Mouse (Mus musculus) embryonic facial prominence, embryonic 14.5 days (tissue): ENCODE data around the gene Ablim1. TPM values are rescaled to one million over a fixed set of nuclear protein-coding genes. Genes with fewer than 3 reads are reported as not detected.

Source experiments
- ATAC-seq: fragments of 200-750 bp; cut with Nextera tagmentation; 2 replicates; pipeline ENCODE4 v1.8.0; 2017; ENCODE audit warnings: low read depth, moderate number of reproducible peaks, moderate TSS enrichment
- DNase-seq: peaks from one replicate; pipeline ENCODE4 v3.0.0-alpha.2; 2015; ENCODE audit warnings: low spot score
- H3K27ac ChIP-seq: fragments of 300-500 bp; sonication (generic); replicated peaks from 2 replicates; pipeline ENCODE4 v1.5.1; 2014; ENCODE audit warnings: low read depth, mild to moderate bottlenecking, low read length, moderate library complexity
- H3K27me3 ChIP-seq: fragments of 300-500 bp; sonication (generic); replicated peaks from 2 replicates; pipeline ENCODE4 v1.6.1; 2014; ENCODE audit warnings: low read length; ENCODE audit not compliant: control insufficient read depth, insufficient read depth
- H3K36me3 ChIP-seq: fragments of 300-500 bp; sonication (generic); 2 replicates; pipeline ENCODE4 v1.6.1; 2014; ENCODE audit warnings: low read length, mixed read lengths; ENCODE audit not compliant: control insufficient read depth, insufficient read depth
- H3K4me1 ChIP-seq: fragments of 300-500 bp; sonication (generic); 2 replicates; pipeline ENCODE4 v1.6.1; 2014; ENCODE audit warnings: antibody characterized with exemption, low read length; ENCODE audit not compliant: control insufficient read depth, insufficient read depth
- H3K4me2 ChIP-seq: fragments of 300-500 bp; sonication (generic); 2 replicates; pipeline ENCODE4 v1.6.1; 2014; ENCODE audit warnings: low read depth, mild to moderate bottlenecking, low read length, moderate library complexity, mixed read lengths
- H3K4me3 ChIP-seq: fragments of 300-500 bp; sonication (generic); 2 replicates; pipeline ENCODE4 v1.5.1; 2014; ENCODE audit warnings: low read depth, mild to moderate bottlenecking, low read length
- H3K9ac ChIP-seq: fragments of 300-500 bp; sonication (generic); 2 replicates; pipeline ENCODE4 v1.6.1; 2014; ENCODE audit warnings: low read depth, mild to moderate bottlenecking, low read length, moderate library complexity, mixed read lengths
- H3K9me3 ChIP-seq: fragments of 300-500 bp; sonication (generic); 2 replicates; pipeline ENCODE4 v1.6.1; 2016; ENCODE audit warnings: low read length; ENCODE audit not compliant: control insufficient read depth
- WGBS: fragments of 180-500 bp; shearing (Covaris S2); extraction: QIAGEN DNeasy Blood & Tissue Kit; methylation state at CpG from one replicate; pipeline ENCODE4 v1.1.7; 2014; 5-methylcytosine and 5-hydroxymethylcytosine counted together
- polyA plus RNA-seq: library from polyadenylated mRNA; unstranded; fragments of >200 nt; fragmentation: Nextera tagmentation; extraction: Ambion mirVana; gene quantifications from 2 replicates; pipeline ENCODE4 v1.2.1, GENCODE M21; 2014

The Ablim1 gene
- polyA plus RNA-seq, 1 experiment from 2014 or later = 49.3 TPM

DNA sequence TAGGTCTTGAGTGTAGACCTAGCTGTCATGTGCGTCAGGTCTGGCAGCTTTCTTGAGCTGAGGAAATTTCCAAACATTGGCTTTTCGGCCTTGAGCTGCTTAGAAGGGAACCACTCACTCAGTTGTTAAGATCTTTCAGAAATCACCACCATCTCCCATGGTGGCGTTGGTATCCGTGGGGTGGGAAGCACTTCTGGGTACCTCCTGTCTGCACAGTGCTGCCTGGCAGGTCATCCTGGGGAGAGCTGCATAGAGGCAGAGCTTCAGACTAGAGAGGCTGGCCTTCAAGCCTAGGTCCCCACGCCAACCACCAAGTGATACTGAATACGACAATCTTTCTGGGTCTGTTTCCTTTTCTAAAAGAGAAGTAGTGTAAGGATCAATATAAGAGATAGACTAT is 285.3 kb downstream of the Ablim1 start:
- no peak for DNase-seq
- no peak overlapping the region for H3K27ac ChIP-seq
- H3K36me3 ChIP-seq = no peaks in the 10 kb centered on the region
- H3K9me3 ChIP-seq = peaks cover 6% of the 10 kb centered on the region
- WGBS = 90% methylated on average over 6 of the region's 6 CpGs
- no peak overlapping the region for H3K4me2 ChIP-seq
- no peak for ATAC-seq
- H3K4me1 ChIP-seq = no peaks in the 10 kb centered on the region
- no peaks in the 10 kb centered on the region for H3K27me3 ChIP-seq
- no peak overlapping the region for H3K9ac ChIP-seq
- no peak overlapping the region for H3K4me3 ChIP-seq

DNA sequence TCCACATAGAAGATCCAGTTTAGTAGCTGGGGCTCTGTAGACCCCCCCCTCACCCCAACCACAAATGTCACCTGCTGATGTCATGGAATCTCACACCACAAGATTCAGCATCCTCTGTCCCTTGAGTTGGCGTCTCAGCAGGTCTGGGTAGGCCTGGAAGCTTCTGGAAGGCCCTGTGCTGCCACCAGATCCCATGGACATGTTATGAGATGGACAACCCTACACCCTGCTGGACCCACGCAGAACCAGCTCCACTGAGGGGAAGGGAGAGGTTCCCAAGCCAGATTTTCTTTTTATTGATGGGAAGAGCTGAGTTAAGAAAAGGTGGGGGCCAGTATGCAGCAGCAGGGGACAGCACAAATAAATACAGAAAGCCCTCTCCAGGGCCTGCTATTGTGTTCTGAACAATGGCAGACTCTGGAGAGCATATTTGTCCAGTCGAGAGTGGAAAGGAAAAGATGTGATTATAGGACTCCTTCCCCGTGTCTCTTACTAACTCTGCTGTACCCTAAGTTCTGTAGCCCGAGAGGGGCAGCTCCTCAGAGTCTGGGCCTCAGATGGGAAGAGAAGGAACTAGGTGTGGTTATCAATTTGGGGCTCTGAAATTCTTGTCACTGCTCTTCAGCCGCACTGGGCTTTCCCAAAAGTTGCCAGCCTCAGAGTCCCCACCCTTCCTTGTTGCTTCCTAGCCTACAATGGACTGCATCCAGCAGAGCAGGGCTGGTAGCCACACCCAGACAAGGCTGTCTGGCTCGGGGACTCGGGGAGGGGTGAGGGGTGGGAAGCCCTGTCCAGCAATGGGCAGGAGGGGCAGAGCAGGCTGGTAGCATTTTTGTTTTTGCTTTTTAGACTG is 286.2 kb downstream of the Ablim1 start:
- Histone ChIP-seq H3K4me3 (no peak overlapping the region), H3K4me1 (no peaks in the 10 kb centered on the region), H3K27me3 (no peaks in the 10 kb centered on the region), H3K4me2 (no peak overlapping the region), H3K36me3 (no peaks in the 10 kb centered on the region), H3K27ac (no peak overlapping the region), H3K9ac (no peak overlapping the region), H3K9me3 (peaks cover 6% of the 10 kb centered on the region)
- DNase-seq (no peak), ATAC-seq (no peak)
- 57% methylated on average over 8 of the region's 8 CpGs for WGBS

DNA sequence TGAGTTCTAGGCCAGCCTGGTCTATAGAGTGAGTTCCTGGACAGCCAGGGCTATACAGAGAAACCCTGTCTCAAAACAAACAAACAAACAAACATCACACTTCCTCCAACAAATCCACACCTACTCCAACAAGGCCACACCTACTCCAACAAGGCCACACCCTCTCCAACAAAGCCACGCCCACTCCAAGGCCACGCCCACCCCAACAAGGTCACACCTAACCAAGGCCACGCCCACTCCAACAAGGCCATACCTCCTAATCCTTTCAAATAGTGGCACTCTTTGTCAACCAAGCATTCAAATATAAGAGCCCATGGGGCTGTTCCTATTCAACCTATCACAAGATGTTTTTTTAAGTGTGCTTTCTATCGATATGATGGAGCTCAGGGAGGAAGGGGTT is 288.2 kb downstream of the Ablim1 start:
- 60% methylated on average over 4 of the region's 4 CpGs for WGBS
- no peak for DNase-seq
- H3K4me3 ChIP-seq = no peak overlapping the region
- ATAC-seq = no peak
- no peaks in the 10 kb centered on the region for H3K36me3 ChIP-seq
- H3K4me2 ChIP-seq = no peak overlapping the region
- no peaks in the 10 kb centered on the region for H3K27me3 ChIP-seq
- H3K9me3 ChIP-seq = peaks cover 6% of the 10 kb centered on the region
- no peak overlapping the region for H3K9ac ChIP-seq
- no peaks in the 10 kb centered on the region for H3K4me1 ChIP-seq
- H3K27ac ChIP-seq = no peak overlapping the region

DNA sequence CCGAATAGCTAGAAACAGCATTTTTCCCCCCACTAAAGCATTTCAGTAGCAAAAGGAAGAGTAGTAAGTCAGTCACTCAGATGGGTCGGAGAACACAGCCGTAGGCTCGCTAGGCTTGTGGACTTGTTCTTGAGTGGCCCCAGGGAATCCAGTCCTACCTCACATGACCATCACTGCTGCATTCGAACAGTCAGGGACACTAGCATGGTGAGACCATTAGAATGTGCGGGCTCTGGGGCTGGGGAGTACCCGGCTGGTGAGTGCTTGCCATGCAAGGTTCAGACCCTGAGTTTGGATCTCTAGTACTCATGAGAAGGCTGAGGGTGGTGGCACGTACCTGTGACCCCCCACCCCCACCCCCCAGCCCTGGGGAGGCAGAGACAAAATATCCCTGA is 296.9 kb downstream of the Ablim1 start:
- no peaks in the 10 kb centered on the region for H3K9me3 ChIP-seq
- H3K36me3 ChIP-seq = no peaks in the 10 kb centered on the region
- H3K9ac ChIP-seq = no peak overlapping the region
- no peak overlapping the region for H3K27ac ChIP-seq
- DNase-seq = no peak
- peaks cover 13% of the 10 kb centered on the region for H3K4me1 ChIP-seq
- WGBS = 59% methylated on average over 8 of the region's 8 CpGs
- no peaks in the 10 kb centered on the region for H3K27me3 ChIP-seq
- no peak overlapping the region for H3K4me2 ChIP-seq
- ATAC-seq = no peak
- no peak overlapping the region for H3K4me3 ChIP-seq

DNA sequence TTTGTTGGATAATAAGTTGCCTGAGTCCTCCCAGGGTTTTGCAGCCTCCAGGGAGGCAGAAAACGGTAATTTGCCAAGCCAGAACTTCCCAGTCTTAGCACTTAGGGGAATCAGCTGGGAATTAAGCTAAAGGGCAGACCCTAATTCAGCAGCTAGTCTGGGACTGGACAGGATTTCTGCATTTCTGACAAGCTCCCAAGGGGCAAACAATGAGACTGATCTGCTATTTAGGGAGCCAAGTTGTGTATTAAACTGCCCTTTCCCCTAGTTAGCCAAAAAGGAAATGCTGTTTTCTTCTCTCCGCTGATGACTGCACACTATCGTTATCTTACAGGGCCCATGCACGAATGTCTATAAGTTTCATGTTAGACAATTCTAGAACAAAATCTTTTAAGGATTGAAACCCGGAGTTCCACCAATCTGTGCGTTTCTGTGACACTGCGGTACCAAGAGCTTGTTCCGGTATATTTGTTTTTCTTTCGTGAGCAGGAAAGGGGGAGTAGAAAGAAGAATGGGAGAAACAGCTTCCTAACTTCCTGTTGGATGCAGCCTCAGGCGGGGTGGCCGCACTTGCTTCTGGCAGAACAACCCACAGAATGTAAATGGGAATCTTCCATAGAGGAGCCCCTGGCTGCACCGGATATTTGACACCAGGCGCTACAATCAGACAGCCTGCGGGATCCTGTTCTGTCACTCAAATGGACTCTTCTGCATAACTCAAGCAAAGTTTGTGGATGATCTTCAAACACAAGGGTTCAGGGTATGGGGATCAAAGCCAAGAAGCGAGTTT is 297.5 kb downstream of the Ablim1 start:
- H3K4me1 ChIP-seq = peaks cover 13% of the 10 kb centered on the region

DNA sequence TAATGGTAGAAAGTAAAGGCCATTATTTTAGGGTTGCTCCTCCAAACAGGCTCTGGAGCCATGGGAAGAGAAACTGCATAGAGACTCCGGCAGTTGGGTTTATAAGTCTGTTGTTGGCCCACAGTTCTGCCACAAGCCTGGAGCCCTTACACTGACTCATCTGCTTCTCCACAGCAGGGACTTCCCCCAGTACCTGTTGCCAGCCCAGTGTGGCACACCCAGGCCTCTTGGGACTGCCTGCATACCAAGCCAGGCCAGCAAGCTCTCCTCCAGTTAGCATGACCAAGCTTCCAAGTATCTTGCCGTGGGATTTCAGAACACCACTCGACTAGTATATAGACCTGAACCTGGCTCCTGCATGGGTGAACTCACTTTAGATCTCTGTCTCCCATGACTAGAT is 299.9 kb downstream of the Ablim1 start:
- ATAC-seq (no peak), DNase-seq (no peak)
- Histone ChIP-seq H3K4me1 (peaks cover 13% of the 10 kb centered on the region), H3K9ac (no peak overlapping the region), H3K27me3 (no peaks in the 10 kb centered on the region), H3K4me2 (no peak overlapping the region), H3K4me3 (no peak overlapping the region), H3K36me3 (no peaks in the 10 kb centered on the region), H3K27ac (no peak overlapping the region), H3K9me3 (no peaks in the 10 kb centered on the region)
- WGBS = 80% methylated on average over 3 of the region's 3 CpGs

More for the DNA sequence above, 297.5 kb downstream of the Ablim1 start:
- WGBS = 21% methylated on average over 15 of the region's 15 CpGs
- Histone ChIP-seq H3K9me3 (no peaks in the 10 kb centered on the region), H3K27ac (no peak overlapping the region), H3K4me2 (peak overlapping the region; percentile 16), H3K36me3 (no peaks in the 10 kb centered on the region), H3K4me3 (no peak overlapping the region), H3K9ac (no peak overlapping the region), H3K27me3 (no peaks in the 10 kb centered on the region)
- peak; percentile 71 for ATAC-seq
- peak; percentile 71 for DNase-seq

DNA sequence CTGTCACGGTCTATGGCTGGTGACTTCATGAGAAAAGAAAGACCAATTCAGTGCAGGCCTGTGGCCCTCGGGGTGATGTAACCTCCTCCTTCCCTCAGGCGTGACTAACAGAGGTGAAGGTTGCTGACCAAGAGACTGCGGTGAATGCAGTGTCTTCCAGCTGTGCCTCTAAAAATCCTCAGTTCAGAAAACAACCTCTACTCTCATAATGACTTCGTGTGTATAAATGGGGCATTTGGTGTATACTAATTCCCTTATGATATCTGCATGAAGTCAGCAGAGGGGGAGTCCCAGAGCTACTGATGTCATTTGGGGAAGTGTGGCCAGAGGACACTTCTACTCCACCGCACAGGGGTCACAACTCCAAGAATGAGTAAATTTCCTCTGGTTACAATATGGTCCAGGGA is 301.4 kb downstream of the Ablim1 start:
- Histone ChIP-seq H3K27me3 (no peaks in the 10 kb centered on the region), H3K4me1 (peaks cover 13% of the 10 kb centered on the region), H3K4me2 (no peak overlapping the region), H3K9ac (no peak overlapping the region), H3K9me3 (no peaks in the 10 kb centered on the region), H3K36me3 (no peaks in the 10 kb centered on the region), H3K4me3 (no peak overlapping the region), H3K27ac (no peak overlapping the region)
- 56% methylated on average over 6 of the region's 6 CpGs for WGBS
- ATAC-seq (no peak), DNase-seq (no peak)

DNA sequence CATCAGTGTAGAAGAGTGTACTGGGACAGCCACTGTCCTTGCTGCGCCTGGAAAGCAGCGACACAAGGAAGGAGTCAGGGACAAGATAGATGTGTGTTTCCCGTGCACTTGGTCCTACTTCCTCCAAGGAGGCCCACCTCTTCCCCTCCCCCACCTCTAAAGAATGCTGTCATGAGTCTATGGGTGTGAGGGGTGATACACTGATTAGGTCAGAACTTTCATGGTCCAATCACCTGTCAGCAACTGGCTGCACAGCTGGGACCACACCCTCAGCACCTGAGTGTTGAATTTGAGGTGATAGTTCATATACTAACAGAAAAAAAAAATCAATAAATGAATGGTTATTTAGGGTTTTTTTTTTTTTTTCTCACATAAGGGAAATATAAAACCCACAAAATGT is 302.7 kb downstream of the Ablim1 start:
- 69% methylated on average over 3 of the region's 3 CpGs for WGBS
- ATAC-seq = no peak

More for the DNA sequence above, 302.7 kb downstream of the Ablim1 start:
- Histone ChIP-seq H3K27me3 (peaks cover 9% of the 10 kb centered on the region; the same call in 1 of the 2 replicates), H3K9me3 (no peaks in the 10 kb centered on the region), H3K4me2 (no peak overlapping the region), H3K36me3 (no peaks in the 10 kb centered on the region), H3K27ac (no peak overlapping the region), H3K4me1 (peaks cover 15% of the 10 kb centered on the region; the same call in 1 of the 2 replicates), H3K4me3 (no peak overlapping the region), H3K9ac (no peak overlapping the region)
- DNase-seq = no peak
